Mouse (Mus musculus) stomach, embryonic 15.5 days (tissue): Measurements from ENCODE around the gene Zmym6. TPM values are rescaled to one million over a fixed set of nuclear protein-coding genes. Genes with fewer than 3 reads are reported as not detected.

Experiments used
- ATAC-seq: fragments of 200-750 bp; cut with Nextera tagmentation; 2 replicates; pipeline ENCODE4 v1.8.0; 2017; ENCODE audit warnings: low read depth, moderate number of reproducible peaks, moderate TSS enrichment; ENCODE audit not compliant: insufficient read depth, low FRiP score
- H3K27ac ChIP-seq: fragments of 300-500 bp; sonication (generic); 2 replicates; pipeline ENCODE4 v1.5.1; 2015; ENCODE audit warnings: mild to moderate bottlenecking, inconsistent platforms
- H3K27me3 ChIP-seq: fragments of 300-500 bp; sonication (generic); replicated peaks from 2 replicates; pipeline ENCODE4 v1.6.1; 2015; ENCODE audit warnings: inconsistent platforms
- H3K36me3 ChIP-seq: fragments of 300-500 bp; sonication (generic); 2 replicates; pipeline ENCODE4 v1.6.1; 2015; ENCODE audit warnings: inconsistent platforms
- H3K4me1 ChIP-seq: fragments of 300-500 bp; sonication (generic); 2 replicates; pipeline ENCODE4 v1.6.1; 2015; ENCODE audit warnings: inconsistent platforms
- H3K4me2 ChIP-seq: fragments of 300-500 bp; sonication (generic); 2 replicates; pipeline ENCODE4 v1.6.1; 2015; ENCODE audit warnings: mild to moderate bottlenecking, inconsistent platforms
- H3K4me3 ChIP-seq: fragments of 300-500 bp; sonication (generic); replicated peaks from 2 replicates; pipeline ENCODE4 v1.5.1; 2015; ENCODE audit warnings: inconsistent platforms
- H3K9ac ChIP-seq: fragments of 300-500 bp; sonication (generic); 2 replicates; pipeline ENCODE4 v1.6.1; 2015; ENCODE audit warnings: inconsistent platforms
- H3K9me3 ChIP-seq: fragments of 300-500 bp; sonication (generic); 2 replicates; pipeline ENCODE4 v1.6.1; 2016; ENCODE audit warnings: inconsistent platforms
- WGBS: fragments of 180-500 bp; shearing (Covaris S2); methylation state at CpG from one replicate; pipeline ENCODE4 v1.1.7; 2015; 5-methylcytosine and 5-hydroxymethylcytosine counted together
- polyA plus RNA-seq: library from polyadenylated mRNA; unstranded; fragments of >200 nt; fragmentation: Nextera tagmentation; extraction: Ambion mirVana; gene quantifications from 2 replicates; pipeline ENCODE4 v1.2.1, GENCODE M21; 2015

Gene Zmym6
- polyA plus RNA-seq, 1 experiment from 2014 or later, result 17.6 TPM

GRCm38 (mm10) chr4:127169346-127170221 lies 92.4 kb downstream of the Zmym6 start:
- H3K27me3 ChIP-seq, result peaks cover 56% of the 10 kb centered on the region
- H3K4me1 ChIP-seq, result peaks cover 12% of the 10 kb centered on the region
- peak overlapping the region; percentile 64 for H3K4me3 ChIP-seq
- ATAC-seq, result peak; percentile 59
- H3K9ac ChIP-seq, result peak overlapping the region; percentile 41
- H3K36me3 ChIP-seq, result no peaks in the 10 kb centered on the region
- no peak overlapping the region for H3K27ac ChIP-seq
- no peaks in the 10 kb centered on the region for H3K9me3 ChIP-seq
- 3% methylated on average over 45 of the region's 51 CpGs for WGBS
- H3K4me2 ChIP-seq, result peak overlapping the region; percentile 99

DNA sequence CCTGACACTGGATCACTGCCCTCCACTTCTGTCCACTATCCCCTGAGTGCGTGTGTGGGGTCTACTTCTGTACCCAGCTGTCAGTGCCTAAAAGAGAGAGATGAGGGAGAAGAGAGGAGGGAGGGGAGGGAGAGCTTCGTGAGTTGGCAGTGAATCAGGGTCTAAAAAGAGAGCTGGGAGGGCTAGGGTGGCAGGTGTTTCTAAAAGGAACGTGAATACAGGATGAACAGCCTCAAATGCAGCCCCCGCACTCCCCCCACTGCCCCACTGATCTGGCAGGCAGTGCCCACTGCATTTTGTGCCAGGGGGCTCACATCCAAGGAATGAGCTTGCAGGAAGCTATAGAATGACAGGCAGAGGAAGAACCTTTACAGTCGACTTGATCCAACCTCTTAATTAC lies 93.7 kb downstream of the Zmym6 start:
- Histone ChIP-seq H3K36me3 (no peaks in the 10 kb centered on the region), H3K4me1 (peaks cover 12% of the 10 kb centered on the region), H3K27me3 (peaks cover 56% of the 10 kb centered on the region), H3K4me2 (no peak overlapping the region), H3K9ac (no peak overlapping the region), H3K9me3 (no peaks in the 10 kb centered on the region), H3K4me3 (no peak overlapping the region), H3K27ac (no peak overlapping the region)
- ATAC-seq, result no peak
- WGBS, result 45% methylated on average over 5 of the region's 5 CpGs

- Histone ChIP-seq H3K9ac (no peak overlapping the region), H3K27ac (no peak overlapping the region), H3K9me3 (no peaks in the 10 kb centered on the region), H3K27me3 (peaks cover 56% of the 10 kb centered on the region), H3K4me3 (no peak overlapping the region), H3K4me1 (peaks cover 12% of the 10 kb centered on the region), H3K36me3 (no peaks in the 10 kb centered on the region), H3K4me2 (no peak overlapping the region)
- ATAC-seq, result no peak
- WGBS, result 52% methylated on average over 4 of the region's 4 CpGs
These were observed 94.2 kb downstream of the Zmym6 start for GRCm38 (mm10) chr4:127171341-127171905.

DNA sequence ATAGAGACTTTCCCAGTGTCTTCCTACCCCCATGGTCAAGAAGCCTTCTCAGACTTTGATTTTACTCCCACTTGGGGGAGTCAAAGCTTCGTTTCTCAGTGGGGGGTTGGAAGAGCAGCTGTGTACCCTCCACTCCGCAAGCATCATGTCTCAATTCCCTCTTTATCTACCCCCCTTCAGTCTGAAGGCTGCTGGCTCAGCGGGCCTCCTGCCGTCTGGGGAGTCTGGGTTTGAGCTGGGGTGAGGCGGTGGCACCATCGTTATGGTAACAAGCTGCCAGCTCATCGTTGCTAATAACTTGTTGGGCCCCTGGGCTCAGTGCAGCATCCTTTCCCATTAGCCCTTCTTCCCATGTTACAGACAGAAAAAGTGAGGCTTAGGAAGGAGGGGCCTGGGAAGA lies 94.9 kb downstream of the Zmym6 start:
- no peaks in the 10 kb centered on the region for H3K9me3 ChIP-seq
- no peak overlapping the region for H3K4me3 ChIP-seq
- no peak overlapping the region for H3K4me2 ChIP-seq
- H3K27ac ChIP-seq, result no peak overlapping the region
- H3K4me1 ChIP-seq, result peaks cover 12% of the 10 kb centered on the region
- WGBS, result 22% methylated on average over 7 of the region's 7 CpGs
- peaks cover 52% of the 10 kb centered on the region for H3K27me3 ChIP-seq
- no peak overlapping the region for H3K9ac ChIP-seq
- no peak for ATAC-seq
- no peaks in the 10 kb centered on the region for H3K36me3 ChIP-seq

- no peak for ATAC-seq
- 57% methylated on average over 4 of the region's 4 CpGs for WGBS
- Histone ChIP-seq H3K36me3 (no peaks in the 10 kb centered on the region), H3K4me3 (no peak overlapping the region), H3K9ac (no peak overlapping the region), H3K9me3 (no peaks in the 10 kb centered on the region), H3K4me1 (peaks cover 12% of the 10 kb centered on the region), H3K4me2 (no peak overlapping the region), H3K27me3 (peaks cover 47% of the 10 kb centered on the region), H3K27ac (no peak overlapping the region)
These were observed 95.4 kb downstream of the Zmym6 start for GRCm38 (mm10) chr4:127172614-127173013.

GRCm38 (mm10) chr4:127173461-127173860 lies 96.3 kb downstream of the Zmym6 start:
- H3K4me2 ChIP-seq, result no peak overlapping the region
- no peak for ATAC-seq
- peaks cover 39% of the 10 kb centered on the region for H3K27me3 ChIP-seq
- under 1% methylated on average over 8 of the region's 8 CpGs for WGBS
- H3K27ac ChIP-seq, result no peak overlapping the region
- H3K36me3 ChIP-seq, result no peaks in the 10 kb centered on the region
- H3K4me3 ChIP-seq, result no peak overlapping the region
- no peaks in the 10 kb centered on the region for H3K9me3 ChIP-seq
- H3K4me1 ChIP-seq, result peaks cover 7% of the 10 kb centered on the region
- no peak overlapping the region for H3K9ac ChIP-seq

Other genes starting within 250 kb of the Zmym6 start
- 16.6 and 18.6 TPM in 2 replicates for gene Zmym4, start 109.2 kb upstream of the Zmym6 start, polyA plus RNA-seq
- 78.0 and 78.5 TPM in 2 replicates for gene Sfpq, start 56.1 kb upstream of the Zmym6 start, polyA plus RNA-seq
- 13.2 and 15.2 TPM in 2 replicates for gene Zmym1, start 16.2 kb upstream of the Zmym6 start, polyA plus RNA-seq
- 21.6 and 24.2 TPM in 2 replicates for gene Tmem35b, start 46.3 kb downstream of the Zmym6 start, polyA plus RNA-seq
- gene Dlgap3, start 91.8 kb downstream of the Zmym6 start, polyA plus RNA-seq, result 1.4 and 1.7 TPM in 2 replicates
- gene Smim12, start 166.4 kb downstream of the Zmym6 start, polyA plus RNA-seq, result 52.5 and 52.6 TPM in 2 replicates
- 15.2 and 15.9 TPM in 2 replicates for gene Gja4, start 236.7 kb downstream of the Zmym6 start, polyA plus RNA-seq